Comparison of ENCODE assay signal across 20 mouse cellular contexts in the genomic region with DNA sequence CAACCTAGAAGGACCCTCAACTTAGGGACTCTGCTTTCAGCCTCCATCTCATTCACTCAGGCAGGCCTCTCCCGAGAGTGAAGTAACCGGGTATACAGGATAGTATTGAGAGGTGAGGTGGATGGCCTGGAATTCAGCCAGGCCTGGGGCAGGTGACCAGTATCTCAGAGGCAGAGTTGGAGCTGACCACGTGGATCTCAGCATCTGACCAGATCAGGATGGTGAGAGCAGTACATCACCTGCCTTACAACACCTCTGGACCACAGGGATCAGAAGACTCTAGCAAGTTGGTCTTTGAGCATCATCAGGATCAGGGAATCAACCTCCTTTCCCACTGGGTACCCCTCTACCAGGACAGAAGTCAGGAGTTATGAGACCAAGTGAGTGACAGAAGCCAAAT. TPM values are rescaled to one million over a fixed set of nuclear protein-coding genes. Genes with fewer than 3 reads are reported as not detected.
DNase-seq lines count a peak whose midpoint lies in the region; ATAC-seq lines count a peak whose summit lies in the region.
"Had no signal": no experiment of that assay in that cellular context is flagged by ENCODE, and none has a peak within 500 bp of the region (broad histone marks: within the 10 kb centered on the region; RNA-seq: fewer than 3 reads in every experiment).

No protein-coding gene starts in this region.

- no peaks in the 10 kb centered on the region for H3K9me3 ChIP-seq in heart, embryonic 14.5 days (ENCODE audit: control insufficient read depth, low read length)
- H3K9me3 ChIP-seq in embryonic facial prominence, embryonic 10.5 days, result no peaks in the 10 kb centered on the region
- no peaks in the 10 kb centered on the region for H3K9me3 ChIP-seq in limb, embryonic 10.5 days (replicated peaks)
- H3K9me3 ChIP-seq: hindbrain, embryonic 15.5 days; intestine, embryonic 15.5 days; kidney, embryonic 15.5 days; limb, embryonic 13.5 days; liver, embryonic 15.5 days; megakaryocyte, embryonic 14.5 days; midbrain, embryonic 15.5 days had no signal

- ATAC-seq in heart, embryonic 14.5 days (ENCODE audit: insufficient number of reproducible peaks, insufficient read depth, low FRiP score, low read depth), result no peak

- H3K27me3 ChIP-seq in heart, embryonic 14.5 days (ENCODE audit: control insufficient read depth, insufficient read depth, low read length), result no peaks in the 10 kb centered on the region
- H3K27me3 ChIP-seq in embryonic facial prominence, embryonic 10.5 days (replicated peaks; ENCODE audit: low read depth, poor library complexity, severe bottlenecking), result peaks cover 36% of the 10 kb centered on the region; the same call in 1 of the 2 replicates
- H3K27me3 ChIP-seq in limb, embryonic 10.5 days (ENCODE audit: low read depth, poor library complexity, severe bottlenecking), result no peaks in the 10 kb centered on the region
- H3K27me3 ChIP-seq: CH12.LX; hindbrain, embryonic 15.5 days; intestine, embryonic 15.5 days; kidney, embryonic 15.5 days; limb, embryonic 13.5 days; liver, embryonic 15.5 days; midbrain, embryonic 15.5 days had no signal

- H3K27ac ChIP-seq in heart, embryonic 14.5 days (replicated peaks in 1 of 2; ENCODE audit: control insufficient read depth in 1 of 2, insufficient read depth in 1 of 2, low read depth in 2 of 2, low read length in 2 of 2), result peak overlapping the region; percentile 8 to 34; a peak in 1 of 4 replicates
- peak overlapping the region; percentile 80; the same call in 1 of the 2 replicates for H3K27ac ChIP-seq in embryonic facial prominence, embryonic 10.5 days (replicated peaks)
- H3K27ac ChIP-seq in limb, embryonic 10.5 days, result peak overlapping the region; percentile 84
- H3K27ac ChIP-seq: hindbrain, embryonic 15.5 days; liver, embryonic 15.5 days; midbrain, embryonic 15.5 days had no signal

- 48% methylated on average over 3 of the region's 3 CpGs for WGBS in heart, embryonic 14.5 days
- WGBS in embryonic facial prominence, embryonic 10.5 days, result 68% methylated on average over 3 of the region's 3 CpGs
- WGBS in limb, embryonic 10.5 days, result 73% methylated on average over 3 of the region's 3 CpGs

- no peak overlapping the region for H3K9ac ChIP-seq in heart, embryonic 14.5 days (ENCODE audit: low read length)
- H3K9ac ChIP-seq: hindbrain, embryonic 15.5 days; intestine, embryonic 15.5 days; liver, embryonic 15.5 days; midbrain, embryonic 15.5 days had no signal

- DNase-seq in cerebellum, adult 9-11 months, result peak; percentile 30
- no peak for DNase-seq in cerebellum, adult 8-10 months
- no peak for DNase-seq in heart, adult 18-20 months
- no peak for DNase-seq in embryonic facial prominence, embryonic 10.5 days (ENCODE audit: low spot score)
- DNase-seq in limb, embryonic 10.5 days (ENCODE audit: low spot score), result no peak
- DNase-seq in ovary, postnatal 36 days (ENCODE audit: low spot score), result no peak
- no peak for DNase-seq in adrenal gland, postnatal 14 days
- DNase-seq: adrenal gland, postnatal 25 days; right cerebral cortex, postnatal 14 days; thymus, postnatal 14 days had no signal

- no peak overlapping the region for H3K4me3 ChIP-seq in heart, embryonic 14.5 days (ENCODE audit: control insufficient read depth in 1 of 2, insufficient read depth in 1 of 2, low read depth in 1 of 2, low read length in 2 of 2)
- no peak overlapping the region for H3K4me3 ChIP-seq in embryonic facial prominence, embryonic 10.5 days
- no peak overlapping the region for H3K4me3 ChIP-seq in limb, embryonic 10.5 days
- H3K4me3 ChIP-seq: hindbrain, embryonic 15.5 days; intestine, embryonic 15.5 days; kidney, embryonic 15.5 days; limb, embryonic 13.5 days; liver, embryonic 15.5 days; megakaryocyte, embryonic 14.5 days; midbrain, embryonic 15.5 days; myocyte had no signal

- H3K4me2 ChIP-seq in heart, embryonic 14.5 days (ENCODE audit: low read length), result no peak overlapping the region
- H3K4me2 ChIP-seq: hindbrain, embryonic 15.5 days; liver, embryonic 15.5 days; midbrain, embryonic 15.5 days had no signal

- H3K36me3 ChIP-seq in heart, embryonic 14.5 days (ENCODE audit: control insufficient read depth, insufficient read depth, low read length), result no peaks in the 10 kb centered on the region
- no peaks in the 10 kb centered on the region for H3K36me3 ChIP-seq in embryonic facial prominence, embryonic 10.5 days (replicated peaks)
- H3K36me3 ChIP-seq in limb, embryonic 10.5 days, result no peaks in the 10 kb centered on the region
- H3K36me3 ChIP-seq: hindbrain, embryonic 15.5 days; intestine, embryonic 15.5 days; kidney, embryonic 15.5 days; limb, embryonic 13.5 days; liver, embryonic 15.5 days; midbrain, embryonic 15.5 days had no signal

- peaks cover 6 to 15% of the 10 kb centered on the region in 2 experiments for H3K4me1 ChIP-seq in heart, embryonic 14.5 days (ENCODE audit: control insufficient read depth in 2 of 2, insufficient read depth in 2 of 2, low read length in 2 of 2)
- peaks cover 43% of the 10 kb centered on the region for H3K4me1 ChIP-seq in embryonic facial prominence, embryonic 10.5 days
- peaks cover 50% of the 10 kb centered on the region for H3K4me1 ChIP-seq in limb, embryonic 10.5 days
- H3K4me1 ChIP-seq: liver, embryonic 15.5 days had no signal

RNA-seq across cellular contexts. Expression of a gene that starts 35.5 kb away (rescaled TPM):
- polyA plus RNA-seq in heart, embryonic 14.5 days (2014; fragmentation: Nextera tagmentation; extraction: Ambion mirVana), result 190 and 225 TPM in 2 replicates
- 100 to 1,000 TPM; 366 to 407 TPM for total RNA-seq in heart, adult 18-20 months (2021)
- 170 and 196 TPM in 2 replicates for polyA plus RNA-seq in embryonic facial prominence, embryonic 10.5 days (2016; fragmentation: Nextera tagmentation; extraction: Ambion mirVana)
- polyA plus RNA-seq in limb, embryonic 10.5 days (2016; fragmentation: Nextera tagmentation; extraction: Ambion mirVana), result 156 and 185 TPM in 2 replicates
- total RNA-seq in adrenal gland, postnatal 14 days (2021), result 378 and 379 TPM in 2 replicates

Comparison
In these comparisons a context has a peak if more than half of its experiments do, and no peak if none do; other contexts are left out.
1. H3K27ac ChIP-seq: peak in every context shown above with its lines; median percentile 84 in limb, embryonic 10.5 days; 80 in embryonic facial prominence, embryonic 10.5 days; 21 in heart, embryonic 14.5 days.